Mouse (Mus musculus): ENCODE measurements around the gene Zfp3. TPM values are rescaled to one million over a fixed set of nuclear protein-coding genes. Genes with fewer than 3 reads are reported as not detected.

The Zfp3 gene
- polyA plus RNA-seq, 1 experiment = 1.2 TPM

DNA sequence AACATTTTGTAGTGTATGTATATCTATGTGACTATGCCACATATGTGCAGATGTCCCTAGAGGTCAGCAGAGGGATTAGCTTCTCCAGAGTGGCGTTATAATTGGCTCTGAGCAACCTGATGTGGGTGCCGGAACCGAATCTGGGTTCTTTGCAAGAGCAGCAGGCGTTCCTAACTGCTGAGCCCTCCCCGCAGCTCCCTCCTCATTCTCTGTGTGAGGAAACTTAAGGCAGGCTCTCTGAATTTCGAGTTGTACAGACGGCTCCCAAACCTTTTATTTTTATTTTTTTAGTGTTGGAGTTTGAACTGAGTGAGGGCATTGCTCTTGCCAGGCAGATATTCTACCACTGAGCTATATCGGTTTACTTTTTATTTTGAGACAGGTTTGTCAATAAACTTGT is 51.1 kb downstream of the Zfp3 start:
- no peaks in the 10 kb centered on the region for H3K27me3 ChIP-seq (ENCODE audit: control insufficient read depth, insufficient read depth, low read length)
- no peaks in the 10 kb centered on the region for H3K36me3 ChIP-seq (ENCODE audit: control insufficient read depth, insufficient read depth, low read length)
- no peaks in the 10 kb centered on the region for H3K4me1 ChIP-seq (ENCODE audit: control insufficient read depth, insufficient read depth, low read length)
- TF ChIP-seq POLR2A (IDR thresholded peaks at IDR 0.05; ENCODE audit: control insufficient read depth, low read depth, low read length) = no peak
- no peak for TF ChIP-seq CTCF (IDR thresholded peaks at IDR 0.05; ENCODE audit: control insufficient read depth, insufficient read depth, insufficient replicate concordance, low read depth, low read length)
- H3K27ac ChIP-seq (ENCODE audit: control insufficient read depth, insufficient read depth, low read depth, low read length) = no peak overlapping the region
- H3K4me3 ChIP-seq (ENCODE audit: control insufficient read depth, low read depth, low read length) = no peak overlapping the region

DNA sequence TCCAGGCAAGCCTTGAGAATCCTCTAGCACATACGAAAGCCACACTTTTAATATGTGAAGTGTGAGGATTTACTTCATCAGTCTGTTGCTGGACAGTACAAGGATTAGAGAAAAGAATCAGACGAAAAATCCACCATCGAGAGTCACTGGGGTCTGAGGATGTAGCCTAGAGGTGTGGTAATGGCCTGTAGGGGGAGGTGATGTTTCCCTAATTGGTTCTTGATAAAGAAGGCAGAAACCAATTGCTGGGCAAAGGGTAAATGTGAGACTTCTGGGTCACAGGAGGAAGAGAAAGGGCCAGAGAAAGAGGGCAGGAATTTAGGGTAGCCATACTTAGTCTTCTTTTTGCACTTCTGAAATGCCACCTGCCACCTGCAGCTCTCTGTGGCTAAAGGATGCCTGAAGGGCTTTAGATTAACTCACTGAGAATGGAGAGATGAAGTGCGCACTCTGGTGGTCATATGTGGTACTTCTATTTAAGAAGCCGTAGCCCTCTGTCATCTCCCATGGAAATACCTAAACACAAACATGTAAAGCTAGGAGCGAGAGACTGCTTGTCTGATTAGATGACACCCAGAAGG is 51.6 kb downstream of the Zfp3 start:
- Histone ChIP-seq H3K36me3 (ENCODE audit: control insufficient read depth, insufficient read depth, low read length) (no peaks in the 10 kb centered on the region), H3K4me3 (ENCODE audit: control insufficient read depth, low read depth, low read length) (no peak overlapping the region), H3K4me1 (ENCODE audit: control insufficient read depth, insufficient read depth, low read length) (no peaks in the 10 kb centered on the region), H3K27ac (ENCODE audit: control insufficient read depth, insufficient read depth, low read depth, low read length) (no peak overlapping the region), H3K27me3 (ENCODE audit: control insufficient read depth, insufficient read depth, low read length) (no peaks in the 10 kb centered on the region)
- TF ChIP-seq CTCF (IDR thresholded peaks at IDR 0.05; ENCODE audit: control insufficient read depth, insufficient read depth, insufficient replicate concordance, low read depth, low read length) (peak; percentile 38; the same call in 1 of the 2 replicates), POLR2A (IDR thresholded peaks at IDR 0.05; ENCODE audit: control insufficient read depth, low read depth, low read length) (no peak)

DNA sequence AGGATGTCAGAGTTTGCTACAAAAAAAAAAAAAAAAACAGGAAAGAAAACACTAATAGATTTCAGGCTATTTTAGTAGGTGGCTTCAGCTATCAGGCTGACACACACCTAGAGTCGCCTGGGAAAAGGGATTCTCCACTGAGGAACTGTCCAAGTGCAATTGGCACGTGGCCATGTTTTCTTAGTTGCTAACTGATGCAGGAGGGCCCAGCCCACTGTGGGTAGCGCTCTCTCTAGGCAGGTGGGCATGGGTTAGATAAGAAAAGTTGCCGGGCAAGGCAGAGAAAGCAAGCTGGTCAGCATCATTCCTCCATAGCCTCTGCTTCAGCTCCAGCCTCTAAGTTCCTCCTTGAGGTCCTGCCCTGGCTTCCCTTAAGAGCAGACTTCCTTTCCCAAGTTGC is 52.8 kb downstream of the Zfp3 start:
- Histone ChIP-seq H3K4me3 (ENCODE audit: control insufficient read depth, low read depth, low read length) (no peak overlapping the region), H3K4me1 (ENCODE audit: control insufficient read depth, insufficient read depth, low read length) (no peaks in the 10 kb centered on the region), H3K36me3 (ENCODE audit: control insufficient read depth, insufficient read depth, low read length) (no peaks in the 10 kb centered on the region), H3K27ac (ENCODE audit: control insufficient read depth, insufficient read depth, low read depth, low read length) (no peak overlapping the region), H3K27me3 (ENCODE audit: control insufficient read depth, insufficient read depth, low read length) (no peaks in the 10 kb centered on the region)
- TF ChIP-seq POLR2A (IDR thresholded peaks at IDR 0.05; ENCODE audit: control insufficient read depth, low read depth, low read length) (no peak), CTCF (IDR thresholded peaks at IDR 0.05; ENCODE audit: control insufficient read depth, insufficient read depth, insufficient replicate concordance, low read depth, low read length) (no peak)

GRCm38 (mm10) chr11:70820120-70820519 is 56.1 kb downstream of the Zfp3 start:
- H3K36me3 ChIP-seq (ENCODE audit: control insufficient read depth, insufficient read depth, low read length) = no peaks in the 10 kb centered on the region
- H3K27ac ChIP-seq (ENCODE audit: control insufficient read depth, insufficient read depth, low read depth, low read length) = no peak overlapping the region
- H3K4me1 ChIP-seq (ENCODE audit: control insufficient read depth, insufficient read depth, low read length) = peaks cover 7% of the 10 kb centered on the region; the same call in 1 of the 2 replicates
- no peaks in the 10 kb centered on the region for H3K27me3 ChIP-seq (ENCODE audit: control insufficient read depth, insufficient read depth, low read length)
- no peak for TF ChIP-seq CTCF (IDR thresholded peaks at IDR 0.05; ENCODE audit: control insufficient read depth, insufficient read depth, insufficient replicate concordance, low read depth, low read length)
- no peak for TF ChIP-seq POLR2A (IDR thresholded peaks at IDR 0.05; ENCODE audit: control insufficient read depth, low read depth, low read length)
- H3K4me3 ChIP-seq (ENCODE audit: control insufficient read depth, low read depth, low read length) = no peak overlapping the region

DNA sequence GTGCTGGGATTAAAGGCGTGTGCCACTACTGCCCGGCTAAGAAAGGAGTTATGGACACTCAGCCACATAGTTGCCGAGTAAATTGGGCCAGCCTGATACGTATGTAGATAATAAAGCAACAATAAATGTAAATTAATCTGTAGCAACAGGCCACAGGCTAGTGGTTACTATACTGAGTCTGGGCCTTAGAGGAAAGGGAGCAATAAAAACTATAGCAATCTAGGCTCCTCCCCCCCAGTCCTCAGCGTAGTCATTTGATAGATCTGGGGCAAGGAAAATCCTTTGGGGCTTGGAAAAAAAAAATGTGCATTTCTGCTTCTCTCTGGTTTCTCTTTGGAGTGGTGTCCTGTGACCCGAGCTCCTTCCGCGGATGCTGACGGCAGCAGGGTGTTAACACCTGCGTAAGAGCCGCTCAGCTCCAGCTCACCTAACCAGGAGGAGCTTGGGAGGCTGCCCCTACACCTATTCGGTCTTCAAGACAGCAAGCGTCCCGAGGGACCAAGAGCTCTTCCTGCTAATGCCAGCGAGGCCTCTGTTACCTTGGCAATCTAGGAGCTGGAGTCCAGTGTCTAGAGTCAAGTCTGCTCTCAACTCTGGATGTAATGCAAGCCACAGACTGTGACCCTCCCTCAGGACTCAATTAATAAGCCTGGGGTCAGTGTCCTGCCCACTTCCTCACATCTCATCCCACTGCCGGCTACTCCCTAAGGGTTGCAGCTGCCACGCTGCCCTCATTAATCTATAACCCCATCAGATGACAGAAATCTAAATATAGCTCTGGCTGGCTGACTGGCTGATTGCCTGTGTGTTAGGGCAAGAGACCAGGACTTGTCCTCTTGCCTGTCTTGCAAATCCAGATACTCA is 58.0 kb downstream of the Zfp3 start:
- H3K27ac ChIP-seq (ENCODE audit: control insufficient read depth, insufficient read depth, low read depth, low read length) = no peak overlapping the region
- no peak overlapping the region for H3K4me3 ChIP-seq (ENCODE audit: control insufficient read depth, low read depth, low read length)
- no peaks in the 10 kb centered on the region for H3K36me3 ChIP-seq (ENCODE audit: control insufficient read depth, insufficient read depth, low read length)
- H3K4me1 ChIP-seq (ENCODE audit: control insufficient read depth, insufficient read depth, low read length) = peaks cover 7% of the 10 kb centered on the region; the same call in 1 of the 2 replicates
- H3K27me3 ChIP-seq (ENCODE audit: control insufficient read depth, insufficient read depth, low read length) = no peaks in the 10 kb centered on the region
- TF ChIP-seq POLR2A (IDR thresholded peaks at IDR 0.05; ENCODE audit: control insufficient read depth, low read depth, low read length) = no peak
- no peak for TF ChIP-seq CTCF (IDR thresholded peaks at IDR 0.05; ENCODE audit: control insufficient read depth, insufficient read depth, insufficient replicate concordance, low read depth, low read length)

Other genes starting within 250 kb of the Zfp3 start
- gene Vmo1, start 249.6 kb upstream of the Zfp3 start, polyA plus RNA-seq (2012; rRNA removed) = 0.30 and 0.36 TPM in 2 replicates
- not detected in 2 replicates for gene Gltpd2, start 245.0 kb upstream of the Zfp3 start, polyA plus RNA-seq (2012; rRNA removed)
- gene Psmb6, start 238.8 kb upstream of the Zfp3 start, polyA plus RNA-seq (2012; rRNA removed) = 385 and 389 TPM in 2 replicates
- not detected in 2 replicates for gene Gm40193, start 231.3 kb upstream of the Zfp3 start, polyA plus RNA-seq (2012; rRNA removed)
- 1.2 and 2.0 TPM in 2 replicates for gene Pld2, start 224.1 kb upstream of the Zfp3 start, polyA plus RNA-seq (2012; rRNA removed)
- 18.4 and 23.0 TPM in 2 replicates for gene Mink1, start 201.3 kb upstream of the Zfp3 start, polyA plus RNA-seq (2012; rRNA removed)
- 770 and 775 TPM in 2 replicates for gene 4930544D05Rik, start 148.4 kb upstream of the Zfp3 start, polyA plus RNA-seq (2012; rRNA removed)
- 241 and 243 TPM in 2 replicates for gene Chrne, start 145.0 kb upstream of the Zfp3 start, polyA plus RNA-seq (2012; rRNA removed)
- gene Gp1ba, start 125.1 kb upstream of the Zfp3 start, polyA plus RNA-seq (2012; rRNA removed) = 0.13 and 0.19 TPM in 2 replicates
- 77.6 and 77.8 TPM in 2 replicates for gene Rnf167, start 117.0 kb upstream of the Zfp3 start, polyA plus RNA-seq (2012; rRNA removed)
- 27.2 and 29.4 TPM in 2 replicates for gene Slc25a11, start 116.7 kb upstream of the Zfp3 start, polyA plus RNA-seq (2012; rRNA removed)
- 113 and 158 TPM in 2 replicates for gene Pfn1, start 109.6 kb upstream of the Zfp3 start, polyA plus RNA-seq (2012; rRNA removed)
- 85.9 and 101 TPM in 2 replicates for gene Eno3, start 107.0 kb upstream of the Zfp3 start, polyA plus RNA-seq (2012; rRNA removed)
- 44.5 and 47.9 TPM in 2 replicates for gene Spag7, start 94.8 kb upstream of the Zfp3 start, polyA plus RNA-seq (2012; rRNA removed)
- gene Camta2, start 76.1 kb upstream of the Zfp3 start, polyA plus RNA-seq (2012; rRNA removed) = 10.3 and 10.6 TPM in 2 replicates
- gene Inca1, start 64.1 kb upstream of the Zfp3 start, polyA plus RNA-seq (2012; rRNA removed) = 19.6 and 21.0 TPM in 2 replicates
- 5.7 and 6.6 TPM in 2 replicates for gene Kif1c, start 63.7 kb upstream of the Zfp3 start, polyA plus RNA-seq (2012; rRNA removed)
- gene Scimp, start 48.4 kb downstream of the Zfp3 start, polyA plus RNA-seq (2012; rRNA removed) = 0.13 and 0.16 TPM in 2 replicates
- 2.8 and 3.4 TPM in 2 replicates for gene Rabep1, start 80.6 kb downstream of the Zfp3 start, polyA plus RNA-seq (2012; rRNA removed)
- gene Nup88, start 205.8 kb downstream of the Zfp3 start, polyA plus RNA-seq (2012; rRNA removed) = 65.4 and 80.9 TPM in 2 replicates
- gene Rpain, start 206.0 kb downstream of the Zfp3 start, polyA plus RNA-seq (2012; rRNA removed) = 78.5 and 97.4 TPM in 2 replicates
- 21.9 and 22.1 TPM in 2 replicates for gene C1qbp, start 218.8 kb downstream of the Zfp3 start, polyA plus RNA-seq (2012; rRNA removed)
- gene Dhx33, start 240.2 kb downstream of the Zfp3 start, polyA plus RNA-seq (2012; rRNA removed) = 13.8 and 16.1 TPM in 2 replicates

Measured in testis, adult 2 months (tissue).